Mouse (Mus musculus): ENCODE data around the gene Gm33815.
"Not testable (repeated sequence)": the region's sequence is repeated elsewhere in the genome, so short reads cannot be mapped to it uniquely, and the experiment has no call there.

DNA sequence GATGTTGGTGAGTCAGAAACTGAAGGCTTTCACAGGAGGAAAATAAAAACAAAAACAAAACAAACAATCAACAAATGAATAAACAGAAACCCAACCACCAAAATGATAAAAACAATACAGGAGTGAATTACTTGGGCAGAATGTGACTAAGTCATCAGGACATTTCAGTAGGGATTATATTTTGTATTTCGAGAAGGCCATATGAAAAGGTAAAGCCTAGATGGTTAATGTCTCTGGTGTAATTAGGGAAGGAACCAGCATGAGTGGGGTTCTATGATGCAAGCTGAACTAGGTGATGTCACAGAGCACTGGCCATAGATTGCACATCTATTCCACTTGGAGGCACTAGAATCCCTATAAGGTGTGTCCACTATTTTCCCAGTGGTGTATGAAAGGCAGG, at the start of gene Gm33815:
- TF ChIP-seq TCF12 (IDR thresholded peaks at IDR 0.05; ENCODE audit: insufficient read depth, poor library complexity, severe bottlenecking); POLR2A (IDR thresholded peaks at IDR 0.05; ENCODE audit: insufficient read length, low read depth); SRF (IDR thresholded peaks at IDR 0.05; ENCODE audit: control insufficient read depth, insufficient read length, low read depth); MAX (IDR thresholded peaks at IDR 0.05; ENCODE audit: low read depth); E2F4 (IDR thresholded peaks at IDR 0.05; ENCODE audit: insufficient read depth); CEBPB (IDR thresholded peaks at IDR 0.05; ENCODE audit: insufficient read depth, poor library complexity, severe bottlenecking); USF1 (IDR thresholded peaks at IDR 0.05; ENCODE audit: low read depth); MYOD1 (IDR thresholded peaks at IDR 0.05; ENCODE audit: control insufficient read depth in 1 of 3, insufficient read length in 2 of 3, low read depth in 2 of 3); POLR2AphosphoS2 (IDR thresholded peaks at IDR 0.05; ENCODE audit: insufficient read length, low read depth); MYOG (IDR thresholded peaks at IDR 0.05; ENCODE audit: control insufficient read depth in 1 of 3, insufficient read depth in 1 of 3, insufficient read length in 2 of 3, low read depth in 2 of 3); TCF3 (IDR thresholded peaks at IDR 0.05; ENCODE audit: insufficient read length, low read depth): not testable (repeated sequence)
